Mouse (Mus musculus) heart, embryonic 14.5 days (tissue): ENCODE results near the gene Tmem14a. TPM values are rescaled to one million over a fixed set of nuclear protein-coding genes. Genes with fewer than 3 reads are reported as not detected.
"Not testable (repeated sequence)": the region's sequence is repeated elsewhere in the genome, so short reads cannot be mapped to it uniquely, and the experiment has no call there.

Source experiments
- ATAC-seq: fragments of 200-750 bp; cut with Nextera tagmentation; 2 replicates; pipeline ENCODE4 v1.8.0; 2017; ENCODE audit warnings: low read depth, moderate TSS enrichment; ENCODE audit not compliant: insufficient number of reproducible peaks, insufficient read depth, low FRiP score
- H3K27ac ChIP-seq, 2 experiments: fragments of 200-500 bp in 1 of 2; fragments of 300-500 bp in 1 of 2; sonication (generic) in 1 of 2; replicated peaks in 1 of 2; 2 replicates each; pipeline ENCODE4 v1.5.1; 2012 to 2014; ENCODE audit warnings: low read depth in 2 of 2, low read length in 2 of 2, control low read depth in 1 of 2, mild to moderate bottlenecking in 1 of 2, mixed read lengths in 1 of 2; ENCODE audit not compliant: control insufficient read depth in 1 of 2, insufficient read depth in 1 of 2
- H3K27me3 ChIP-seq: fragments of 300-500 bp; sonication (generic); 2 replicates; pipeline ENCODE4 v1.6.1; 2014; ENCODE audit warnings: mild to moderate bottlenecking, low read length, control low read depth; ENCODE audit not compliant: control insufficient read depth, insufficient read depth
- H3K36me3 ChIP-seq: fragments of 300-500 bp; sonication (generic); 2 replicates; pipeline ENCODE4 v1.6.1; 2014; ENCODE audit warnings: mild to moderate bottlenecking, control low read depth, low read length, mixed read lengths; ENCODE audit not compliant: control insufficient read depth, insufficient read depth
- H3K4me1 ChIP-seq, 2 experiments: fragments of 200-500 bp in 1 of 2; fragments of 300-500 bp in 1 of 2; sonication (generic) in 1 of 2; 2 replicates each; pipeline ENCODE4 v1.6.1; 2012 to 2014; ENCODE audit warnings: low read length in 2 of 2, control low read depth in 1 of 2, mixed read lengths in 1 of 2; ENCODE audit not compliant: control insufficient read depth in 2 of 2, insufficient read depth in 2 of 2
- H3K4me2 ChIP-seq: fragments of 300-500 bp; sonication (generic); 2 replicates; pipeline ENCODE4 v1.6.1; 2014; ENCODE audit warnings: mild to moderate bottlenecking, low read length
- H3K4me3 ChIP-seq, 2 experiments: fragments of 200-500 bp in 1 of 2; fragments of 300-500 bp in 1 of 2; sonication (generic) in 1 of 2; 2 replicates each; pipeline ENCODE4 v1.5.1; 2012 to 2014; ENCODE audit warnings: low read length in 2 of 2, mild to moderate bottlenecking in 2 of 2, control low read depth in 1 of 2, low read depth in 1 of 2, moderate library complexity in 1 of 2; ENCODE audit not compliant: control insufficient read depth in 1 of 2, insufficient read depth in 1 of 2
- H3K9ac ChIP-seq: fragments of 300-500 bp; sonication (generic); 2 replicates; pipeline ENCODE4 v1.6.1; 2014; ENCODE audit warnings: mild to moderate bottlenecking, low read length
- H3K9me3 ChIP-seq: fragments of 300-500 bp; sonication (generic); 2 replicates; pipeline ENCODE4 v1.6.1; 2016; ENCODE audit warnings: low read length, control low read depth; ENCODE audit not compliant: control insufficient read depth
- WGBS: fragments of 180-500 bp; shearing (Covaris S2); extraction: QIAGEN DNeasy Blood & Tissue Kit; methylation state at CpG from one replicate; pipeline ENCODE4 v1.1.7; 2014; 5-methylcytosine and 5-hydroxymethylcytosine counted together
- polyA plus RNA-seq: library from polyadenylated mRNA; unstranded; fragments of >200 nt; fragmentation: Nextera tagmentation; extraction: Ambion mirVana; gene quantifications from 2 replicates; pipeline ENCODE4 v1.2.1, GENCODE M21; 2014

Tmem14a gene
- polyA plus RNA-seq, 1 experiment from 2014 or later = 12.5 TPM

- 90% methylated on average over 7 of the region's 7 CpGs for WGBS
- Histone ChIP-seq H3K9ac (no peak overlapping the region), H3K27ac (no peak overlapping the region), H3K4me3 (no peak overlapping the region), H3K4me2 (no peak overlapping the region), H3K36me3 (no peaks in the 10 kb centered on the region), H3K9me3 (no peaks in the 10 kb centered on the region), H3K4me1 (no peaks in the 10 kb centered on the region), H3K27me3 (no peaks in the 10 kb centered on the region)
- no peak for ATAC-seq
These were observed 37.4 kb downstream of the Tmem14a start for GRCm38 (mm10) chr1:21255625-21256345.

GRCm38 (mm10) chr1:21256391-21256790 is 38.0 kb downstream of the Tmem14a start:
- 70% methylated on average over 3 of the region's 3 CpGs for WGBS
- ATAC-seq = no peak

GRCm38 (mm10) chr1:21256871-21257270 is 38.5 kb downstream of the Tmem14a start:
- Histone ChIP-seq H3K4me2 (no peak overlapping the region), H3K4me1 (no peaks in the 10 kb centered on the region), H3K36me3 (no peaks in the 10 kb centered on the region), H3K27ac (no peak overlapping the region), H3K27me3 (no peaks in the 10 kb centered on the region), H3K4me3 (no peak overlapping the region), H3K9me3 (no peaks in the 10 kb centered on the region), H3K9ac (no peak overlapping the region)
- 68% methylated on average over 5 of the region's 5 CpGs for WGBS
- no peak for ATAC-seq

More at GRCm38 (mm10) chr1:21256391-21256790, 38.0 kb downstream of the Tmem14a start:
- H3K4me3 ChIP-seq = no peak overlapping the region
- no peak overlapping the region for H3K9ac ChIP-seq
- H3K27me3 ChIP-seq = no peaks in the 10 kb centered on the region
- no peaks in the 10 kb centered on the region for H3K4me1 ChIP-seq
- no peaks in the 10 kb centered on the region for H3K36me3 ChIP-seq
- no peaks in the 10 kb centered on the region for H3K9me3 ChIP-seq
- H3K27ac ChIP-seq = no peak overlapping the region
- H3K4me2 ChIP-seq = no peak overlapping the region

- ATAC-seq, H3K27me3 ChIP-seq, H3K9me3 ChIP-seq, H3K9ac ChIP-seq, H3K27ac ChIP-seq, H3K4me3 ChIP-seq, H3K4me1 ChIP-seq, H3K36me3 ChIP-seq, H3K4me2 ChIP-seq: not testable (repeated sequence)
- 81% methylated on average over 8 of the region's 8 CpGs for WGBS
These were observed 41.6 kb downstream of the Tmem14a start for GRCm38 (mm10) chr1:21259981-21260380.

GRCm38 (mm10) chr1:21262401-21262800 is 44.0 kb downstream of the Tmem14a start:
- H3K27me3 ChIP-seq = no peaks in the 10 kb centered on the region
- H3K27ac ChIP-seq = no peak overlapping the region
- ATAC-seq = no peak
- no peaks in the 10 kb centered on the region for H3K4me1 ChIP-seq
- H3K4me3 ChIP-seq = no peak overlapping the region
- H3K4me2 ChIP-seq = no peak overlapping the region
- no peak overlapping the region for H3K9ac ChIP-seq
- no peaks in the 10 kb centered on the region for H3K36me3 ChIP-seq
- 83% methylated on average over 5 of the region's 5 CpGs for WGBS
- H3K9me3 ChIP-seq = no peaks in the 10 kb centered on the region

GRCm38 (mm10) chr1:21263986-21264385 is 45.6 kb downstream of the Tmem14a start:
- H3K4me2 ChIP-seq = no peak overlapping the region
- no peaks in the 10 kb centered on the region for H3K27me3 ChIP-seq
- no peaks in the 10 kb centered on the region for H3K36me3 ChIP-seq
- no peaks in the 10 kb centered on the region for H3K9me3 ChIP-seq
- H3K27ac ChIP-seq = no peak overlapping the region
- no peak for ATAC-seq
- WGBS = 69% methylated on average over 4 of the region's 4 CpGs
- no peak overlapping the region for H3K4me3 ChIP-seq
- H3K4me1 ChIP-seq = no peaks in the 10 kb centered on the region
- H3K9ac ChIP-seq = no peak overlapping the region

- no peak overlapping the region for H3K27ac ChIP-seq
- H3K9me3 ChIP-seq = no peaks in the 10 kb centered on the region
- no peaks in the 10 kb centered on the region for H3K36me3 ChIP-seq
- no peak overlapping the region for H3K4me3 ChIP-seq
- no peaks in the 10 kb centered on the region for H3K4me1 ChIP-seq
- no peaks in the 10 kb centered on the region for H3K27me3 ChIP-seq
- no peak overlapping the region for H3K9ac ChIP-seq
- no peak for ATAC-seq
- 78% methylated on average over 8 of the region's 8 CpGs for WGBS
- no peak overlapping the region for H3K4me2 ChIP-seq
These were observed 46.4 kb downstream of the Tmem14a start for GRCm38 (mm10) chr1:21264747-21265146.

- 64% methylated on average over 1 of the region's 1 CpGs for WGBS
- no peaks in the 10 kb centered on the region for H3K9me3 ChIP-seq
- H3K4me1 ChIP-seq = peaks cover 0 to 2% of the 10 kb centered on the region in 2 experiments; a peak in 2 of 4 replicates
- no peak overlapping the region for H3K27ac ChIP-seq
- ATAC-seq = no peak
- H3K4me3 ChIP-seq = no peak overlapping the region
- H3K4me2 ChIP-seq = no peak overlapping the region
- no peaks in the 10 kb centered on the region for H3K36me3 ChIP-seq
- H3K27me3 ChIP-seq = peaks cover 3% of the 10 kb centered on the region; the same call in 1 of the 2 replicates
- H3K9ac ChIP-seq = no peak overlapping the region
These were observed 48.4 kb downstream of the Tmem14a start for GRCm38 (mm10) chr1:21266766-21267165.
